Mouse (Mus musculus) natural killer cell, adult 2 months (primary cell): ENCODE results near the gene Ssr1.

Experiments used
- DNase-seq, 2 experiments: peaks; one replicate each; pipeline ENCODE4 v3.0.0; 2022; ENCODE audit warnings: low spot score in 2 of 2

The Ssr1 gene

DNA sequence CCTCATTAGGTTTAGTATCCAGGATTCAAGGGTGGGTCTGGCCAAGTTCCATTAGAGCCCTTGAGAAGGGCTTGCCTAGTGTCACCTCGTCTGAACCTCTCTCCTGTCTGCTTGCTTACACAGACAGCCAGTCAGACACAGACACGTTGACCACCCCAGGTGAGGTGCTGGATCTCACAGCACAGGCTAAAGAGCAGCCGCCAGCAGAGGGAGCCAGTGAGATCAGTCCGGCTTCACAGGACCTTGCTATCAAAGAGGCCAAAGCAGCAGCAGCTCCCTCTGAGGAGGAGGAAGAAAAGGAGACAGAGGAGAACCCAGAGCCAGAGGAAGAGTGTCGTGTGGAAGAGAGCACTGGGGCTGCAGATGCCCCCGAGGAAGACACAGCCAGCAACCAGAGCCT lies 47.3 kb downstream of the Ssr1 start:
- DNase-seq = peak; percentile 50 to 75

DNA sequence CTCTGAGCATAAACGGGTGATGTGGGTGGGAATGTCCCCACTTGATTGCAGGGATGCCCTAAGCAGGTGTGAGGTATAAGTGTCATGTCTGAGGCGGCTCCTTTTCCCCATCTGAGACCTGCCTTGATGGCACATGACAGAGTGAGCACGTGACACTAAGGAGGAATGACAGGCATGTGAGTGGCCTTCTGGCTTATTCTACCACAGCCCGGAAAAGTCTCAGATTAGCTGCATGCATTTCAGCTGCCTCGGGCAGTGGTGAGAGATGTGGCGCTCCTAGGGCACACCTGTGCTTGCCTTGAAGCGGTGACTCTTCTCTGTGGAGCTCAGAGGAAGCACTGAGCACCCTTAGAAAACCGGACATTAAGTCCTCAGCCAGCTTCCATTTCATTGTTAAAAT lies 48.6 kb downstream of the Ssr1 start:
- no peak for DNase-seq

DNA sequence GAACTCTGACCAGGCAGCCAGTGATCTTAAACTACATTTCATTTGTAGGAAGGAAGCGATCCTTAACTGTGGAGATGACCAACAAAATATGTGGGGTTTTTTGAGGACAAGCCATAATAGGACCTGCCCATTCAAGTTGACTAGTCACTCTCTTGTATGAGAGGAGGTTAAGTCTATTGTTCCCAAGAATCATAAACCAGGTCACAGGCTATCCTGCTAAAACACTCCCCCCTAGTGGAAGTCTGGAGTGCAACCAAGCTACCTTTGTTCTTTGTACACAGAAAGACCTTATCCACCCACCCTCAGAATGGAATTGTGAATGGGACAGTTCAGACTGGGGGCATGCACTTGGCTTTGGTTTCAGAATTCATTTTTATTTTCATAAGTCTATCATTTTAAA lies 49.7 kb downstream of the Ssr1 start:
- DNase-seq = no peak

DNA sequence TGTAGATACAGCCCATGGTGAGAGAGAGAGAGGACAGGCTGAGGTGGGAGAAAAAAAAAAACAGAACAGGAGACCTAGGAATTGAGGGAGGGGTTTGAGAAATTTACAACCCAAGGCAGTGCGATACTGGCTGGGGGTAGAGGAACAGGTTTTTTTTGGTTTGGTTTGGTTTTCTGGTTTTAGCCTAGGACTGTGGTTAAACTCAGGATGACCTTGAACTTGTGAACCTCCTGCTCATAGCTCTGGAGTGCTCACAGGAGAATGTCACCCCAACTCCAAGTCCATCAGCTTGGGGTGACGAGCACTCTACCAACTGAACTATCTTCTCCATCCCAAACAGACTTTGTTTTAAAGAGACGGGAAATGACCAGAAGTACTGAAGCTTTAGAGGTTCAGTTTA lies 50.6 kb downstream of the Ssr1 start:
- DNase-seq = no peak

DNA sequence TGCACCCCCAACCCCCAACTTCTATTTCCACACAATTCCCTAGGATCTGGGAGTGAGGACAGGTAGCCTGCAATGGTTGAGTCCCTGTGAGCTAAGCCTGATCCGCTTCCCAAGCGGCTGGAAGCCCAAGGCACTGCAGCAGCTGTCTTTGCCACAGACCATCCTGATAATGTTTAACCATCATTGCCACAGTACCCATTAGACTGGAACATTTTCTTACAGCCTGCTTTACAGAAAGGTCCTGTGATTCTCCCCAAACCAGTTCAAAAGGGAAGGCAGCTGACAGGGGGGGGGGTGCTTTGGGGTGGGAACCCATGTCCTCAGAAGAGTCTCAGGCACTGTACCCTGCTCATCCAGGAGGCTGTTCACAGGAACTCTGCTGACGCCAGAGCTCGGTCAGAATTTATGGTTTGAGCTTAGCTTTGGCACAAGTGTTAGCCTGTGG lies 51.1 kb downstream of the Ssr1 start:
- DNase-seq = no peak

DNA sequence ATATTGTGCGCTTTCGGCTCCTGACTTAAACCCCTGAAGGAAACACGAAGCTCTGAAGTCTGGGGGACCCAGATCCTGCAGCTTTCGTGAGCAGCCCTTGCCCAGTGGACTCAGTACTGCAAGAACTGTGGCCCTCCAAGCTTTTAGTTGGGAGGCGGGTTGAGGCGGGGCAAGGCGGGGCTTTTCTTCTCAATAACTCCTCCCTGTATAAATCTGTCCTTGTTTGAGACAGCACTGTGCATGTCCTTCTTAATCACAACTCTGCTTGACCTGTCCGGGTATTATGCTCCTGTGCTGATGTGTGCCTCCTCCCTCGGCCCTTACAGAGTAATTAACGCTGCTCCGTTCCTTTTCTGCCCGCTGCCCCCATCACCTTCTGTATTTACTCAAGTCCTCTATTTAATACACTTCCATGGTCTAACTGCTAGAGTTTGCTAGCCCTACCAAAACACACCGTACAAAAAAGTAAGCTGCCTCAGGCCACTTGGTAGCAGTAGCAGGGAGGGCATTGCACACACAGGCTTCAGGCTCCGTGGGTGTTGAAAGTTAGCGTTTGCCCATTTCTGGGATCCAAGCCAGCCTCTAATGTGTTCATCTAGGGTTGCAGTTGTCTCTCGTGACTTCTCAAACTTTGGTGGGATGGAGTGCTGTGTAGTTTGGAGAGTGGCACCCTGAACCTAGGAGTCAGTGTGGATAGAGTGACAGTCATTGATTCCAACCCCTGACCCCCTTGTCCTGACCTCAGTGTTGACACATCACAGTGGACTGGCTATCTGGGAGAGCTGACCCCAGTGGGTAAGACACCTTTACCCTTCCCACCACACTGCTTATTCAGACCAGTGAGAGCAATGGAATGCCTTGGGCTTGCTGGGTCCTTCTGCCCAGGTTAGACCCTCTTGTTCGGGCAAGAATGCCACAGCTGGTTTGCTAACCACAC lies 51.8 kb downstream of the Ssr1 start:
- DNase-seq = no peak

DNA sequence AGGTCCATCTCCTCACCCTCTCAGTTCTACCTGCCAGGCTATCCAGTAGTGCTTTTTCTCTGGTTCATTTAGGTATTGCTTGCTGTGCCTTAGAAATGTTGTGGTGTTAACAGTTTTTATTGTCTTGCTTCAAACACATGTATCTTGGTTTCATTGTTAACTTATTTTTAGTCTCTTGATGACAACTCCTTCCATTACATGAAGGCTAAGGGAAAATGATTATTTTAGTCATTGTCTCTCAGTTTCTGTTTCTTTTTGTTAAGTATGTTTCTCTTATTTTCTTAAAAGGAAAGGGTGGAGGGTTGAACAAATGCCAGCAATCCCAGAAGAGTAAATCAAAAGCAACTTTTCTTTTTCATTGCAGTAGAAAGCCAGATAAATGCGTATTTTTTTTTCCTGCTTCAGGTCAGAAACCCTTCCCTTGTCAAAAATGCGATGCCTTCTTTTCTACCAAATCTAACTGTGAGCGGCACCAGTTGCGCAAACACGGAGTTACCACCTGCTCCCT lies 52.8 kb downstream of the Ssr1 start:
- DNase-seq = no peak

DNA sequence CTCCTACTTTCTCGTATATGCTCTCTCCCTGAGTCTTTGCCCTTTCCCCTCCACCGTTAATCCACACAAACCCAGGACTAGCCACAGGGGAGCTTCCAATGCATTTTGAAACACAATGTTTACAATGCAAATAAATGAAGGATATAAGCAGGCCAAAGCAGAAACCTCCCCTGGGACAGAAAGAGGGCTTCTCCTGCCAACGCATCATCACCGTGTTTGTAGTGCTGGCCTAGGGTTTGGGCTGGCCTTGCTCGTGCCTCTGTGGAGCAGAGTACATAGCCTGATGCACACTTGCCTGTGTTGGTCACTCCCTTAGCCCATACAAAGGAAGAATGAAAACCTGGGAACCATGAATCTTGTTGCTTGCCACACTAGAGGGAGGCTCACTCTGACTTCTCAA lies 53.4 kb downstream of the Ssr1 start:
- no peak for DNase-seq

DNA sequence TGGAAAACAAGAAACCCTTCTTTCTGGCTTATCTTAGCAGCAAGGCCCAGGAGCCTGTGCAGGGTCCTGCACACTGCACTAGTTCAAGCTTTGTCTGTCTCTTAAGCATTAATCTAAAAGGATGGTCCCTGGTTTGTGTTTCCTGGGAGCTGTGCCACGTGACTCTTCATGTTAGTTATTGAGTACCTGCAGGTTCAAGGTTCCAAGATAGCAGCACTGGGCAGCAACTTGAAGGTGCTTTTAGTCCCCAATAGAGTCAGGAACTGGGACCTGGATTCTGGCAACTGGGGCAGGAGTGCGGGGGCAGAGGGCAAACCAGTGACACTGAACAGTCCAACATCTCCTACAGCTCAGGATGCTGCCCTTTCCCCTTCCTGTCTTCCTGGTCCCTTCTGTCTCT lies 53.9 kb downstream of the Ssr1 start:
- no peak for DNase-seq

DNA sequence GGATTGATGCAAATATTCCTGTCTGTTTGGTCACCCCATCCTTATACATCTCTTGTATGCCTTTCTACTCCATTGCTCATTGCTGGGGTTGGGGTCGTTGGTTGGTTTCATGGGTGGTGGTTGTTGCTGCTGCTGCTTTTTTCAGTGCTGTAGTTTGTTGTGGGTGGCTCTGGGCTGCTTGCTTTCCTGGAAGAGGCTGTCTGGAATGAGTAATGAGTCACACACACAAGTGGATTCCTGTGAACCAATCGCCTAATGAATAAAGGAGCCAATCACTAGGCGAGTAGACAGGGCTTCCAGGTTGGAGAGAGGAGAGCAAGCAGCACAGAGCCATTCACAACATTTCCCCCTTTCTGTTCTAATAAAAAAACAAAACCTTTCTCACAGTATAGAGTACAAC lies 57.7 kb downstream of the Ssr1 start:
- DNase-seq = no peak

DNA sequence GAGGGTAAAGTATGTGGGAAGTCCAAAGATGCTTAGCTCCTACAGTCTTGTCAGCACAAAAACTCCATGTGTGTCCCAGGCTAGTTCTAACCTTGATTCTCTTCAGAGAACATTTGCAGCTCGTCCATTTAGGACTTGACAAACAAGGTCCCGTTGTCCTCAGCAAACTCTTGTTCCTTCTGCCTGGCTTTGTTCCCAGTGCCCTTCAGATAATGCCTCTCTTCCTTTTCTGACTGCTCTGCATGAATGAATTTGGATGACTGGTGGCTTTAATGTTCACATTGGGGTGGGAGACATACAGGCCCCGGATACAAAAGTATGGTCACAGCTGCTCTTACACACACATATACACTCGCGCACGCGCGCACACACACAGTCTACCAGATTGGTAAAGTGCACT lies 59.1 kb downstream of the Ssr1 start:
- DNase-seq = no peak

DNA sequence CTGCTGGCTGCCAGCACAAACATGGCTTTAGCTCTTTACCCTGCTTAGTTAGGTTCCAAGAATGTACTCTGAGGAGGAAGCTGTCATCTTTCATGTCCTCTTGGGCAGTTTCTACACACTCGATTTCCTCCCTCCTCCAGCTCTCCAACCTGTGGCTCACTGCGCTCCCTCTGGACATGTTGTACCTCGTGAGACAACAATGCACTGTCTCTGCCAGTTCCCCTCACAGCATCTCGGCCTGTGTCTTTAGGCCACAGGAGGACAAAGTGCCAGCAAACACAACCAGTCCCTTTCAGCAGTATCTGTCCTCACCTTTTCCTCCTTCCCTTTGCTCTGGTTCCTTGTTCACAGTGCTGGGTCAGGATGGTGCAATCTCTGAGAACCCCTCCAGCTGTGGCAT lies 59.9 kb downstream of the Ssr1 start:
- DNase-seq = no peak

DNA sequence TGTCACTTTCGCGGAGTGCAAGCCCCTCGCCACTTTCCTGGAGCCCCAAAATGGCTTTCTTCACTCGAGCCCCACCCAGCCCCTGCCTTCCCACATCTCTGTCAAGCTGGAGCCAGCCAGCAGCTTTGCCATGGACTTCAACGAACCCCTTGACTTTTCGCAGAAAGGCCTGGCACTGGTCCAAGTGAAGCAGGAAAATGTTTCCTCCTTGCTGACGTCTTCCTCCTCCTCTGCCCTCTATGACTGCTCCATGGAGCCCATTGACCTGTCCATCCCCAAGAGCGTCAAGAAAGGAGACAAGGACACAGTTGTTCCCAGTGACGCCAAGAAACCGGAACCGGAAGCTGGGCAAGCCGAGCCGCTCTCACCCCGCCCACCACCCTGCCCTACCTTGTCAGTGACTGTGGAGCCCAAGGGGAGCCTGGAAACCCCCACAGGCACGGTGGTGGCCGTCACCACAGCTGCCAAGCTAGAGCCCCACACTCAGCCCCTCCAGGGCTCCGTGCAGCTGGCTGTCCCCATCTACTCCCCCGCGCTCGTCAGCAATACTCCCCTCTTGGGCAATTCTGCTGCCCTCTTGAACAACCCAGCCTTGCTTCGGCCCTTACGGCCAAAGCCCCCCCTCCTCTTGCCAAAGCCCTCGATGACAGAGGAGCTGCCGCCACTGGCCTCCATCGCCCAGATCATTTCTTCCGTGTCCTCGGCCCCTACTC lies 62.7 kb downstream of the Ssr1 start:
- no peak for DNase-seq

DNA sequence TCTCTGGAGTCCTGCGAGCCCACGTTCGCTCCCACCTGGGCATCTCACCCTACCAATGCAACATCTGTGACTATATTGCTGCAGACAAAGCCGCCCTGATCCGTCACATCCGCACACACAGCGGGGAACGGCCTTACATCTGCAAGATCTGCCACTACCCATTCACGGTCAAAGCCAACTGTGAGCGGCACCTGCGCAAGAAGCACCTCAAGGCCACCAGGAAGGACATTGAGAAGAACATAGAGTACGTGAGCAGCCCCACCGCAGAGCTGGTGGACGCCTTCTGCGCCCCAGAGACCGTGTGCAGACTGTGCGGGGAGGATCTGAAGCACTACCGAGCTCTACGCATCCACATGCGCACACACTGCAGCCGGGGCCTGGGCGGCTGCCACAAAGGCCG lies 63.4 kb downstream of the Ssr1 start:
- DNase-seq = no peak

DNA sequence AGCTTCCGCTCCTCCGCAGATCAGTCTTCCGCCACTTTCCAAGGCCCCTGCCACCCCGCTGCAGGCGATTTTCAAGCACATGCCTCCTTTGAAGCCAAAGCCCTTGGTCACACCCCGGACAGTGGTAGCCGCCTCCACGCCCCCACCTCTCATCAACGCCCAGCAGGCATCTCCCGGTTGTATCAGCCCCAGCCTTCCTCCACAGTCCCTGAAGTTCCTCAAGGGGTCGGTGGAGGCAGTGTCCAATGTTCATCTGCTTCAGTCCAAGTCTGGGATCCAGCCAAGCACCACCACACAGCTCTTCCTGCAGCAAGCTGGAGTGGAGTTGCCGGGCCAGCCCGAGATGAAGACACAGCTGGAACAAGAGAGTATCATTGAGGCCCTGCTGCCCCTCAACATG lies 63.9 kb downstream of the Ssr1 start:
- no peak for DNase-seq

DNA sequence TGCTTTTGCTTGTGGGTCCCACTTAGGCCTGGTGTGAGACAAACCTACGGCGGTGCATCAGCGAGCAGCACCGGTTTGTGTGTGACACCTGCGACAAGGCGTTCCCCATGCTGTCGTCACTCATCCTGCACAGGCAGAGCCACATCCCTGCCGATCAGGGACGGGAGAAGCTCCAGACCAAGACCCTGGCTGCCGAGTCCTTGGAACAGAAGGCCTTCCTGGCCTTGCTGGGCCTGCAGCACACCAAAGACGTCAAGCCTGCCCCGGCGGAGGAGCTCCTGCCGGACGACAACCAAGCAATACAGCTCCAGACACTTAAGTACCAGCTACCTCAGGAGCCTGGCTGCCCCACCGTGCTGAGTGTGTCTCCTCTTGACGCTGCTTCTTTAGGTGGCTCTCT lies 64.5 kb downstream of the Ssr1 start:
- no peak for DNase-seq

DNA sequence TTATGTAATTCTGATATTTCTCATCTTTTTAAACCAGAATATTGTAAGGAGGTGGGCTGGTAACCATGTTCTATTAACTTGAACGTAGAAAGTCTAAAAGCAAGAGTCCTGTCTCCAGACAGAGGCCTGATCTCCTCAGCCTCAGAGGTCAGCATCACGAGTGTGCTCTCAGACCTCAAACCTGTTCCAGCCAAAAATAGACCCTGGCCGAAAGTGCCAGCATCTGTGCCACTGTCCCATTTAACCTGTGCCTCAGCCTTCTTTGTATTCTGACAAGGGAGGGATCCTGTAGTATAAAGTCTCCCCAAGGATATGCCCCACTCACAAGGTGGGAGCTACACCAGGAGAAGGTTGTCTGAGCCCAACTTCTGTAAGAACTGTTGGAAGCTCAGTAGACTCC lies 67.6 kb downstream of the Ssr1 start:
- no peak for DNase-seq

DNA sequence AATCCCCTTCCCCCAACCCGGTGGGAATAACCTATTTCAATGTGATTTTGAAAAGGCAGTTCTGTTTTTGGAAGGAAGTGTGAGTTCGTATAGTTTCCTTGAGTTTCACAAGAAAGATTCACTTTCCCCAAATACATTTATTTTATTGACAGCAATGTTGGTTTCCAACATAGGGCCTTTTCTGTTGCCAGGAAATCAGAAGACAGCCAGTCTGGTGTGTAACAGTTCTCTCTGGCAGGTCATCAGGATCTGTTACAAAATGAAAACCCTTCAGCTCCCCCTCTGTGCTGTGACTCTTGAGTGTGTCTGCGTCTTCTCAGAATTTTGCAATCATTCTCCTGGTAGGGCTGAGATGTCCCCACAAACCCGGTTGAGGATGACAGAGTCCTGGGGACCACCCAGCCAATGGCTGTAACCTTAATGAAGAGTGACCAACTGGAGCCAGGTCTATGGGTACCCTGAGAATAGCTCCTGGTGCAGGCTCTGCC lies 69.5 kb downstream of the Ssr1 start:
- no peak for DNase-seq

DNA sequence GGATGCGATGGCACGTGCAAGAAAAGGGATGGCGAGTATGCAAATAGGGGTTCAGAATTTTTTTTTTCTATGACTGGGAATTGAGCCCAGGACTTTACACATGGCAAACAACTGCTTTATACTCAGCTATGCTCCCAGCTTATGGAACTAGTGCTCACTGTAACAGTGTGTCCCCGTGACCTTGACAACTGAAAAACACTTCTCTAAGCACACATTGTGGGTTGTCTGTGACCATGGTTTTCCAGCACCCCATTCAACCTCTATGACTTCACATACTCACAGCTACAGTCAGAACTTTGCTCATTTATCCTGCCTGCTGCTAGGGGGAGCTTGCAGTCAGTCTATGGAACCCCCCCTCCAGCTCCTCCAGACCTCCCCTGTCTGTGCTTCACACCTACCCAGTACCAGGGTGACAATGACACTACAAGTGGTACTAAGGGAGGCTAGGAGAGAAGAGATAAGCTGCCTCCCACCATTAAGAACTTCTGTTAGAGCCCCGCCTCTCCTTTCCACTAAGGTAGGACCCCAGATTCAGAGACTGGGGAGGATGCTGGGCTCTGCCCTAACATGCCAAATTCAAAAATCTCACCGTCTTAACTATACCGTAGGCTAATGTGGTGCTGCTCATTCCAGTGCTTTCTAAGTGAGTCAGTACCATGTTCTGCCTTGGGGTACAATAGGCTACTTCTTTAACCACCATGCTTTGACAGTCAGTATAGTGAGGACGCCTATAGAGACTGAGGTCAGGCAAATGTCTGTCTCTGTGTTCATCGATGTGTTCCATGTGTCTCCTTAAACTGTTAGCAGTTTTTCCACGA lies 70.2 kb downstream of the Ssr1 start:
- no peak for DNase-seq

DNA sequence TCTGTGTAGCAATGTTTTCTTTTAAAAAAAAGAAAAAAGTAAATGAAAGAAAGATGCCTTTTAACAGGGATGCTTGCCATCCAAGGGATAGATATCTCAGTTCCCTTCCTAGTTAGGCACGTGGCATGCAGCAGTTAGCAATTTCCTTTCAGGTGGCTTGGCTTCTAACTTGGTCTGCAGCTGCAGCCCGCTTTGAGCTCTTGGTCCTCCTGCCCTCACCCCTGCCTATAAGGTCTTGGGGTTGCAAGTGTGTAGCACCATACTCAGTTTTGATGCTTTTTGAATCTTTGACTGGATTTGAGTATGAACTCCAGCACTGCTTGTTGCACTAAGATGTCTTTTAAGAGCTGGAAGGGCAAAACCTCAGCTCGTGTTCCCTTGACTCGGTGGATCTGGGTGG lies 70.9 kb downstream of the Ssr1 start:
- no peak for DNase-seq

DNA sequence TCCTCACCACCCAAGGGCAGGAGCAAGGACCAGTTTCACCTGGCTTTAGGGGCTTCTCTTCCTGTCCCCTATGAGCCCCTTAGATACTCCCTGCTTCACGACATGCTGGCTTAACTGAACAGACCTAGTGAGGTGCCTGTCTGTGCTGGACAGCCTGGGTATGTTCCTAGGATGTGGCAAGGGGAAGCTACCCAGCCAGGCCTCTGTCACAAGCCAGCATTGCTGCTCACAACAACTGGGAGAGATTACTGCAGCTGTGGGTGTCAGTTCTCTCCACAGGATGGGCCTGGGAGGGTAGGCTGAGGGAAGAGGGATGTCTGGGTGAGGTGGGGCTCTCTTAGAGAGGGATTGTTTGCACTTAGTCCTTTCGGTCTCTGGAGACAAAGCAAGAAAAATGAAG lies 73.3 kb downstream of the Ssr1 start:
- no peak for DNase-seq

DNA sequence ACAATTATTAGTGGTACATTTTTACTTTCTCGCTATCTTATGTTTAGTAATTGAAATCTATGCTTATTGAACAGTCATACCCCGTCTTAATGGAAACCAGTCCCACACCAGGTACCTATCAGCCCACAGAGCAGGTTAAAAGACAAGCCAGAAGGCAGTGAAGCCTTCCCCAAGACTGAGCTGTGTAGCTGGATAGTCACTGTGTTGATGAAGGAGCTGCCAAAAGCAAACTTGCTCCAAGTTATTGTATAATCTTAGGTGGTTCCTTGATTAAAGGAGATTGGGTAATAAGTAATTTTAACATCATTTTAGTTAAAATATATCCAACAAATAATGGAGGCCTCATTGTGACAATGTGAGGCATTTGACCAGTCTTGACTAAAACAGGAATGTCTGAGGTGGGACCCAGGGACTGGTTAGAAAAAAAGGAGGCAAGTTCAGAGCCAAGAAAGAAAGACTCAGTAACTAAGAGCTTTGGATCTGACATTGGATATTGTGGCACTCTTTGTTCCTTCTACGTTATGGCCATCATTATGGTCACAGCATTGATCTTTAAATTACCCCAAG lies 74.2 kb downstream of the Ssr1 start:
- no peak for DNase-seq
